Mouse (Mus musculus) heart, postnatal 0 days (tissue): ENCODE results near the gene Izumo4.

Experiments used
- CTCF ChIP-seq: IDR thresholded peaks from 2 replicates; pipeline ENCODE4 v1.5.1; 2016; ENCODE audit warnings: antibody characterized with exemption, control low read depth, low read depth
- EP300 ChIP-seq: IDR thresholded peaks from 2 replicates; pipeline ENCODE4 v1.6.1; 2016; ENCODE audit warnings: antibody characterized with exemption, low read depth

DNA sequence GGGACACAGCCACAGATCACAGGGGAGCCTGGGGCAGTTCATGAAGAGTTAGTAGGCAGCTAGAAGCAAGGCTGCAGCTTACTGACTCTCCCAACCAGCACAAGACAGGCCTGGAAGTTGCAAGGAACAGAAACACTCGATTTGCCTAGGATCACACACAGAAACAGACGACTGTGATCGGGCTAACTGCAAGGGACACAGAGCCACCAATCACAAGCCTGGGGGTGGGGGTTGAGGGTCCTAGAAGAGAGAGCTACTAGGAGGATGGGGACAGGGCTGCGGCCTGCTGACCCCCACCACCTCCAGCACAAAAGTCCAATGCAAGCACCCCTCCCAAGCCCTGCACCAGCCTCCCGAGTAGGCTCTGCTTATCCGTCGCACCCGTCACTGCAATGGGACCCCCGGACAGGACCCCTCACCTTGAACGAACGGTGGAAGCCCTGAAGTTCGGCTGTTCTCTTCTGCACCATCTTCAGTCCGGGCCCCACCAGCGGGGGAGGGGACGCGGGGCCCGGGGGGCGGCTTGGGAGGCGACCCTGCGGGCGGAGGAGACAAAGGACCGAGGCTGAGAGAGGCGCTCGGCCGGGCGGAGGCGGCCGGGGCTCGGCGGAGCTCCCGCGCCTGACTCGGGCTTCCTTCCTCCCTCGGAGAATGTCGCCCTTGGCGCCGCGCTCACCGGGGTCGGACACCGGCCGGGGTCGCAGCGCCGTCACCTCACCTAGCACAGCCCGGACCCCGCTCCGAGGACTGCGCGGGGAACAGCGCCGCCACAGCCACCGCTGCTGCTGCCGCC lies 26.4 kb upstream of the Izumo4 start:
- no peak for TF ChIP-seq CTCF
- TF ChIP-seq EP300, result no peak
